Mouse (Mus musculus) frontal cortex, postnatal 25 days (tissue): ENCODE measurements around the gene Il22.
"Not testable (repeated sequence)": the region's sequence is repeated elsewhere in the genome, so short reads cannot be mapped to it uniquely, and the experiment has no call there.

Experiments
- DNase-seq, 2 experiments: peaks; one replicate each; pipeline ENCODE4 v3.0.0; 2022; ENCODE audit warnings: low spot score in 2 of 2

Gene Il22

DNA sequence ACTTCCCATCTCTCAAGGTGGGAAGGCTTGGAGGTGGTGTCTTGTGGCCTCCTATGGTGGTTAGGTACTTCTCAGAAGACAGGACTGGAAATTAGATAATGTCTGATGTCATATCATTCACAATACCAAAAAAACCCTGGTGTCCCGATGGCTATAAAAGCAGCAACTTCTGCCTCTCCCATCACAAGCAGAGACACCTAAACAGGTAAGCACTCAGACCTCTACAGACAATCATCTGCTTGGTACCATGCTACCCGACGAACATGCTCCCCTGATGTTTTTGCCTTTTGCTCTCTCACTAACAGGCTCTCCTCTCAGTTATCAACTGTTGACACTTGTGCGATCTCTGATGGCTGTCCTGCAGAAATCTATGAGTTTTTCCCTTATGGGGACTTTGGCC is at the start of gene Il22:
Gene Il22 (plus strand): TSS at position 301 of the 400 bp plus-strand sequence.
- DNase-seq: no peak

- no peak for DNase-seq
Observed at GRCm38 (mm10) chr10:118155932-118156331, 48.8 kb upstream of the Il22 start.

DNA sequence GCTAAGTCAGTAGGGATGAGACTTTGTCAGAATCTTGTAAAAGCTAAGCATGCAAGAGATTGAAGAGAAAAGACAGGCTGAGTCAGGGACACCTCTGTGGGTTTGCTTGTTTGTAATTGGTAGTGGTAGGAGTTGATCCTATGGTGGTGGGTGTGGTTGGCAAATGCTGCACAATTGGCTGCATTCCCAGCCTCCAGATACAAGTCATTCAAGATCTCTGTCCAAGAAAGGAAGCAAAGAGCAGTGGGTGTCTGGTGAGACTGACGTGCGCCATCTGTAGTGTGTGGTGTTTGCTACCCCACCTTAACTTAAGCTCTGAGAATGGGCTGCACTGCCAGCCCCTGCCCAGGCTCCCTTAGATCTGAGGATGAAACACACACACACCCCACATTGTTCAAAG is 43.6 kb upstream of the Il22 start:
- DNase-seq: peak; percentile 45 to 51

DNA sequence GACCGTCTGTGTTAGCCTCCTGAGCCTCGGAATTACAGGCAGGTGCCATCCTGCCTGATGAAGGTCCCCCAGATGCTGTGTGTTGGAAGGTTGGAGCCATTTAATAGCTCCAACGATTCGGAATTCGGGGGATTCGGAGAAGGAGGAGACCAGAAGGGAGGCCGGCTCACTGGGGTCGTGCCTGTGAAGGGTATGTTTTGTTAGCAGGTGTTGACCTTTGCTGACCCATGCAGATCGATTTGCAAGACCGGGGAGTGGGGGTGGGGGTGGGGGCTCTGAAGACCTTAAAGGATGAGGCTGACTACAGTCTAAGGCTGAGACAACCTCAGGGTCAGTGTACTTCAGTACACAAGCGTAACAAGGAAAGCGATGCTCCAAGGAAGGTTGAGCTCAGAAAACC is 35.5 kb upstream of the Il22 start:
- no peak for DNase-seq

GRCm38 (mm10) chr10:118172416-118172815 is 32.3 kb upstream of the Il22 start:
- DNase-seq: no peak

GRCm38 (mm10) chr10:118172876-118173275 is 31.9 kb upstream of the Il22 start:
- no peak for DNase-seq

- DNase-seq: not testable (repeated sequence)
Observed at GRCm38 (mm10) chr10:118175542-118175941, 29.2 kb upstream of the Il22 start.

- DNase-seq: no peak
Observed at GRCm38 (mm10) chr10:118178735-118179151, 26.0 kb upstream of the Il22 start.

- no peak for DNase-seq
Observed at GRCm38 (mm10) chr10:118179265-118179664, 25.5 kb upstream of the Il22 start.

DNA sequence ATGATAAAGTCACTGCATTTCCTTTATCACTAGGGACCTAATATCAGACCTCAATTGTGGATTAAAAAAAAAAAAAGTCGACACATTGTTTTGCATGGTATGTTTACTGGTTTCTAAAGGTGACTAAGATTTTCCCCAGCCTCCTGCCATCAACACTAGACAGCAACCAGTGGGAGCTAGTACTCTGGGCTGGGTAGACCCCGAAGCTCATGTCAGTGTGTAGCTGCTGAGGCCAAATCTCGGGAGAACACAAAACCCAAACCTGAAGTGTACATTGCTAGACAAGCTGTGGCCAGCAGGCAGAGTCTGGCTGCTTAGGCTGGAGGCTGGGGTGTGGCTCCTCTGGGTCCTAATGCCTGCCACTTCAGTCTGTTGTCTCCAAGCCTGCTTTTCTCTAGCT is 9.6 kb upstream of the Il22 start:
- DNase-seq: not testable (repeated sequence)

DNA sequence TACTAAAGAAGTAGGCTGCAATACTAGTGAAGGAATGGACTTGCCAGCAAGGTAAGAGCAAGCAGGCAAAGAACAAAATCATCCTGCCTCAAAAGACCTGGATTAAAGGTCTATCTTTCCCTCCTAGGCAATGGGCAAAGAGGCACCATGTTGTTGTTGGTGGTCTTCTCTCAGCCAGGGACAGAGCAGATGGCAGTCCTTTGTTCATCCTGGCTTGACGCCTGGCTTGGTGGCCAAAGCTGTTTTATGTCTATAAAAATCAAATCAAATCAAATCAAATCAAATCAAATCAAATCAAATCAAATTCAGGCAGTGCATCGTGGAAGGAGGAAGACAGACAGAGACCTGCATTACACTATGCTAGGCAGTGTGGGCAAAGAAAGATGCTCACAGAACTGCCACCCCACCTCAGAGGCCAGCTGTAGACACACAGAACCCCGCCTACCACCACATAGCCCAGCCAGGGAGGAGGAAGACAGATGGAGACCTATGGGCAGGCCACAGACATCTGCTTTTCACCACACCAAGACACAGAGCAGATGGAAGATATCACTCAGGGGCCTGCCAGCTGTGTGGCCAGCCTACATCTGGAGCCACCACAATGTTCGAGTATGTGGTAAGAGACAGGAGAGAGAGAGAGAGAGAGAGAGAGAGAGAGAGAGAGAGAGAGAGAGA is 11.1 kb downstream of the Il22 start:
- not testable (repeated sequence) for DNase-seq

GRCm38 (mm10) chr10:118227629-118228028 is 22.9 kb downstream of the Il22 start:
- DNase-seq: not testable (repeated sequence)

DNA sequence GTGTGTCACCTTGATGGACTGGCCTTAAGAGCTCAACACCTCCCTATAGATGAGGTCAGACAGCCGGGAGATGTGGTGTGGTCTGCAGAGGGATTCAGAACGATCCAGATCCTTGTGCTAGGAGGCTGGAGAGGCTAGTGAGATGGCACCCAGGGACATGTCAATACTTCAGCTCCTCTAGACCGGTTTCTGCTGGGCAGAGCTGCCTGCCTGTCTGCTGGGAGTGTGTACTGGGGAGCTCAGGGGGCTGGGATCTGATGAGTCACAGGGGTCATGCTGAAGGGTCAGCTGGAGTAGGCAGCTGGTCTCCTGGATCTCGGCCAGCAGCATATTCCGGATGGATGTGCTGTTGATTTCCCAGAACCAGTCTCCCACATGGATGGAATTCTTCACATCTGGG is 27.9 kb downstream of the Il22 start:
- not testable (repeated sequence) for DNase-seq

- DNase-seq: not testable (repeated sequence)
Observed at GRCm38 (mm10) chr10:118240680-118241079, 35.9 kb downstream of the Il22 start, which contains the start of gene Gm32717. Gene Gm32717 (minus strand): TSS chr10:118240780.

- peak in 1 of 2 experiments; percentile 5 for DNase-seq
Observed at GRCm38 (mm10) chr10:118249006-118249595, 44.4 kb downstream of the Il22 start.

- DNase-seq: peak in 1 of 2 experiments; percentile 6
Observed at GRCm38 (mm10) chr10:118250852-118251295, 46.1 kb downstream of the Il22 start.

- DNase-seq: not testable (repeated sequence)
Observed at GRCm38 (mm10) chr10:118258388-118258787, 53.6 kb downstream of the Il22 start, which contains the start of gene Gm32802. Gene Gm32802 (plus strand): TSS chr10:118258688.
